Mouse (Mus musculus) brown adipose tissue, adult 24 weeks (tissue): Measurements from ENCODE around the gene Agl. TPM values are rescaled to one million over a fixed set of nuclear protein-coding genes. Genes with fewer than 3 reads are reported as not detected.
"Not testable (repeated sequence)": the region's sequence is repeated elsewhere in the genome, so short reads cannot be mapped to it uniquely, and the experiment has no call there.

ENCODE experiments used
- H3K27ac ChIP-seq: fragments of 200-500 bp; replicated peaks from 2 replicates; pipeline ENCODE4 v1.5.1; 2012; ENCODE audit warnings: low read depth, mild to moderate bottlenecking, low read length
- H3K4me1 ChIP-seq: fragments of 200-500 bp; 2 replicates; pipeline ENCODE4 v1.6.1; 2012; ENCODE audit warnings: low read length, mixed read lengths; ENCODE audit not compliant: control insufficient read depth, insufficient read depth, insufficient read length
- H3K4me3 ChIP-seq: fragments of 200-500 bp; 2 replicates; pipeline ENCODE4 v1.5.1; 2012; ENCODE audit warnings: low read depth, mild to moderate bottlenecking, low read length, moderate library complexity; ENCODE audit not compliant: insufficient read depth
- polyA plus RNA-seq: library from polyadenylated mRNA; stranded (reverse); fragments of >200 nt; gene quantifications from 2 replicates; pipeline ENCODE4 v1.2.4, GENCODE M21; 2012; ENCODE audit not compliant: missing spikeins, insufficient read depth, insufficient read length

Agl gene
- polyA plus RNA-seq, 1 experiment = 68.4 TPM

- Histone ChIP-seq H3K27ac (no peak overlapping the region), H3K4me3 (no peak overlapping the region), H3K4me1 (peaks cover 2% of the 10 kb centered on the region)
These were observed 6.2 kb downstream of the Agl start for GRCm38 (mm10) chr3:116801755-116802154.

- Histone ChIP-seq H3K4me1 (peaks cover 2% of the 10 kb centered on the region; the same call in 1 of the 2 replicates), H3K4me3 (no peak overlapping the region), H3K27ac (no peak overlapping the region)
These were observed 9.0 kb downstream of the Agl start for GRCm38 (mm10) chr3:116798821-116799510.

GRCm38 (mm10) chr3:116788851-116789250, 19.1 kb downstream of the Agl start:
- no peak overlapping the region for H3K27ac ChIP-seq
- no peaks in the 10 kb centered on the region for H3K4me1 ChIP-seq

GRCm38 (mm10) chr3:116786543-116786942, 21.4 kb downstream of the Agl start:
- H3K4me1 ChIP-seq = no peaks in the 10 kb centered on the region
- no peak overlapping the region for H3K27ac ChIP-seq
- H3K4me3 ChIP-seq = no peak overlapping the region

More at GRCm38 (mm10) chr3:116788851-116789250, 19.1 kb downstream of the Agl start:
- H3K4me3 ChIP-seq = no peak overlapping the region

- Histone ChIP-seq H3K4me3 (no peak overlapping the region), H3K4me1 (no peaks in the 10 kb centered on the region), H3K27ac (no peak overlapping the region)
These were observed 22.1 kb downstream of the Agl start for GRCm38 (mm10) chr3:116785820-116786219.

GRCm38 (mm10) chr3:116784811-116785210, 23.2 kb downstream of the Agl start:
- no peaks in the 10 kb centered on the region for H3K4me1 ChIP-seq
- no peak overlapping the region for H3K27ac ChIP-seq
- no peak overlapping the region for H3K4me3 ChIP-seq

- no peaks in the 10 kb centered on the region for H3K4me1 ChIP-seq
- no peak overlapping the region for H3K4me3 ChIP-seq
- no peak overlapping the region for H3K27ac ChIP-seq
These were observed 23.7 kb downstream of the Agl start for GRCm38 (mm10) chr3:116784290-116784689.

- no peak overlapping the region for H3K4me3 ChIP-seq
- no peak overlapping the region for H3K27ac ChIP-seq
- H3K4me1 ChIP-seq = no peaks in the 10 kb centered on the region
These were observed 31.0 kb downstream of the Agl start for GRCm38 (mm10) chr3:116776961-116777360.

- Histone ChIP-seq H3K4me1 (no peaks in the 10 kb centered on the region), H3K4me3 (no peak overlapping the region), H3K27ac (no peak overlapping the region)
These were observed 34.1 kb downstream of the Agl start for GRCm38 (mm10) chr3:116773836-116774235.

GRCm38 (mm10) chr3:116771597-116771996, 36.4 kb downstream of the Agl start:
- no peak overlapping the region for H3K27ac ChIP-seq
- H3K4me3 ChIP-seq = no peak overlapping the region
- no peaks in the 10 kb centered on the region for H3K4me1 ChIP-seq

- not testable (repeated sequence) for H3K4me3 ChIP-seq, H3K4me1 ChIP-seq, H3K27ac ChIP-seq
These were observed 41.0 kb downstream of the Agl start for GRCm38 (mm10) chr3:116766963-116767362.

GRCm38 (mm10) chr3:116752818-116753217, 55.1 kb downstream of the Agl start:
- Histone ChIP-seq H3K4me1 (no peaks in the 10 kb centered on the region), H3K4me3 (no peak overlapping the region), H3K27ac (no peak overlapping the region)

- Histone ChIP-seq H3K4me3 (no peak overlapping the region), H3K4me1 (no peaks in the 10 kb centered on the region), H3K27ac (no peak overlapping the region)
These were observed 56.6 kb downstream of the Agl start for GRCm38 (mm10) chr3:116751191-116751860.

- Histone ChIP-seq H3K4me3 (no peak overlapping the region), H3K27ac (no peak overlapping the region), H3K4me1 (no peaks in the 10 kb centered on the region)
These were observed 59.4 kb downstream of the Agl start for GRCm38 (mm10) chr3:116748391-116749170.

GRCm38 (mm10) chr3:116747648-116748047, 60.3 kb downstream of the Agl start:
- H3K4me3 ChIP-seq, H3K27ac ChIP-seq, H3K4me1 ChIP-seq: not testable (repeated sequence)
